Mouse (Mus musculus): ENCODE data around the gene Cacna1c. TPM values are rescaled to one million over a fixed set of nuclear protein-coding genes. Genes with fewer than 3 reads are reported as not detected.

Gene Cacna1c
- polyA plus RNA-seq, 1 experiment: not detected

- Histone ChIP-seq H3K27me3 (ENCODE audit: control insufficient read depth, insufficient read depth, insufficient read length) (no peaks in the 10 kb centered on the region), H3K36me3 (ENCODE audit: control insufficient read depth, insufficient read depth) (no peaks in the 10 kb centered on the region), H3ac (ENCODE audit: control insufficient read depth, insufficient read length) (no peak overlapping the region), H3K4me2 (ENCODE audit: low read depth) (no peak overlapping the region), H3K4me3 (no peak overlapping the region), H3K79me2 (ENCODE audit: control insufficient read depth, insufficient read depth) (no peaks in the 10 kb centered on the region)
- TF ChIP-seq CEBPB (IDR thresholded peaks at IDR 0.05; ENCODE audit: insufficient read depth, poor library complexity, severe bottlenecking): no peak
- TF ChIP-seq POLR2AphosphoS2 (IDR thresholded peaks at IDR 0.05; ENCODE audit: insufficient read length, low read depth): no peak
- no peak for TF ChIP-seq MYOD1 (IDR thresholded peaks at IDR 0.05; ENCODE audit: control insufficient read depth in 1 of 3, insufficient read length in 2 of 3, low read depth in 2 of 3)
- no peak for TF ChIP-seq SRF (IDR thresholded peaks at IDR 0.05; ENCODE audit: control insufficient read depth, insufficient read length, low read depth)
- no peak for TF ChIP-seq REST (IDR thresholded peaks at IDR 0.05; ENCODE audit: insufficient read depth, insufficient read length)
- TF ChIP-seq USF1 (IDR thresholded peaks at IDR 0.05; ENCODE audit: low read depth): no peak
- no peak for TF ChIP-seq TCF3 (IDR thresholded peaks at IDR 0.05; ENCODE audit: insufficient read length, low read depth)
- no peak for TF ChIP-seq TCF12 (IDR thresholded peaks at IDR 0.05; ENCODE audit: insufficient read depth, poor library complexity, severe bottlenecking)
- TF ChIP-seq E2F4 (IDR thresholded peaks at IDR 0.05; ENCODE audit: insufficient read depth): no peak
- TF ChIP-seq MAX (IDR thresholded peaks at IDR 0.05; ENCODE audit: low read depth): no peak
- no peak for TF ChIP-seq POLR2A (IDR thresholded peaks at IDR 0.05; ENCODE audit: insufficient read length, low read depth)
- TF ChIP-seq MYOG (IDR thresholded peaks at IDR 0.05; ENCODE audit: control insufficient read depth in 1 of 3, insufficient read depth in 1 of 3, insufficient read length in 2 of 3, low read depth in 2 of 3): no peak
Observed at GRCm38 (mm10) chr6:119018956-119019355, 177.3 kb downstream of the Cacna1c start.

- Histone ChIP-seq H3K79me2 (ENCODE audit: control insufficient read depth, insufficient read depth) (no peaks in the 10 kb centered on the region), H3K4me3 (no peak overlapping the region)
Observed at GRCm38 (mm10) chr6:119018256-119018655, 178.0 kb downstream of the Cacna1c start.

GRCm38 (mm10) chr6:119017498-119017897, 178.7 kb downstream of the Cacna1c start:
- Histone ChIP-seq H3ac (ENCODE audit: control insufficient read depth, insufficient read length) (no peak overlapping the region), H3K79me2 (ENCODE audit: control insufficient read depth, insufficient read depth) (no peaks in the 10 kb centered on the region), H3K4me2 (ENCODE audit: low read depth) (no peak overlapping the region), H3K4me3 (no peak overlapping the region), H3K27me3 (ENCODE audit: control insufficient read depth, insufficient read depth, insufficient read length) (no peaks in the 10 kb centered on the region), H3K36me3 (ENCODE audit: control insufficient read depth, insufficient read depth) (no peaks in the 10 kb centered on the region)
- TF ChIP-seq SRF (IDR thresholded peaks at IDR 0.05; ENCODE audit: control insufficient read depth, insufficient read length, low read depth): no peak
- no peak for TF ChIP-seq POLR2A (IDR thresholded peaks at IDR 0.05; ENCODE audit: insufficient read length, low read depth)
- TF ChIP-seq MYOG (IDR thresholded peaks at IDR 0.05; ENCODE audit: control insufficient read depth in 1 of 3, insufficient read depth in 1 of 3, insufficient read length in 2 of 3, low read depth in 2 of 3): no peak
- TF ChIP-seq POLR2AphosphoS2 (IDR thresholded peaks at IDR 0.05; ENCODE audit: insufficient read length, low read depth): no peak
- no peak for TF ChIP-seq MYOD1 (IDR thresholded peaks at IDR 0.05; ENCODE audit: control insufficient read depth in 1 of 3, insufficient read length in 2 of 3, low read depth in 2 of 3)
- no peak for TF ChIP-seq TCF12 (IDR thresholded peaks at IDR 0.05; ENCODE audit: insufficient read depth, poor library complexity, severe bottlenecking)
- TF ChIP-seq E2F4 (IDR thresholded peaks at IDR 0.05; ENCODE audit: insufficient read depth): no peak
- TF ChIP-seq USF1 (IDR thresholded peaks at IDR 0.05; ENCODE audit: low read depth): no peak
- TF ChIP-seq CEBPB (IDR thresholded peaks at IDR 0.05; ENCODE audit: insufficient read depth, poor library complexity, severe bottlenecking): no peak
- no peak for TF ChIP-seq MAX (IDR thresholded peaks at IDR 0.05; ENCODE audit: low read depth)
- no peak for TF ChIP-seq REST (IDR thresholded peaks at IDR 0.05; ENCODE audit: insufficient read depth, insufficient read length)
- TF ChIP-seq TCF3 (IDR thresholded peaks at IDR 0.05; ENCODE audit: insufficient read length, low read depth): no peak

More at GRCm38 (mm10) chr6:119018256-119018655, 178.0 kb downstream of the Cacna1c start:
- Histone ChIP-seq H3ac (ENCODE audit: control insufficient read depth, insufficient read length) (no peak overlapping the region), H3K27me3 (ENCODE audit: control insufficient read depth, insufficient read depth, insufficient read length) (no peaks in the 10 kb centered on the region), H3K4me2 (ENCODE audit: low read depth) (no peak overlapping the region), H3K36me3 (ENCODE audit: control insufficient read depth, insufficient read depth) (no peaks in the 10 kb centered on the region)
- TF ChIP-seq MAX (IDR thresholded peaks at IDR 0.05; ENCODE audit: low read depth) (no peak), TCF12 (IDR thresholded peaks at IDR 0.05; ENCODE audit: insufficient read depth, poor library complexity, severe bottlenecking) (no peak), POLR2A (IDR thresholded peaks at IDR 0.05; ENCODE audit: insufficient read length, low read depth) (no peak), E2F4 (IDR thresholded peaks at IDR 0.05; ENCODE audit: insufficient read depth) (no peak), MYOG (IDR thresholded peaks at IDR 0.05; ENCODE audit: control insufficient read depth in 1 of 3, insufficient read depth in 1 of 3, insufficient read length in 2 of 3, low read depth in 2 of 3) (no peak), REST (IDR thresholded peaks at IDR 0.05; ENCODE audit: insufficient read depth, insufficient read length) (no peak), POLR2AphosphoS2 (IDR thresholded peaks at IDR 0.05; ENCODE audit: insufficient read length, low read depth) (no peak), TCF3 (IDR thresholded peaks at IDR 0.05; ENCODE audit: insufficient read length, low read depth) (no peak), MYOD1 (IDR thresholded peaks at IDR 0.05; ENCODE audit: control insufficient read depth in 1 of 3, insufficient read length in 2 of 3, low read depth in 2 of 3) (no peak), SRF (IDR thresholded peaks at IDR 0.05; ENCODE audit: control insufficient read depth, insufficient read length, low read depth) (no peak), CEBPB (IDR thresholded peaks at IDR 0.05; ENCODE audit: insufficient read depth, poor library complexity, severe bottlenecking) (no peak), USF1 (IDR thresholded peaks at IDR 0.05; ENCODE audit: low read depth) (no peak)

- no peaks in the 10 kb centered on the region for H3K36me3 ChIP-seq (ENCODE audit: control insufficient read depth, insufficient read depth)
- TF ChIP-seq E2F4 (IDR thresholded peaks at IDR 0.05; ENCODE audit: insufficient read depth): no peak
- TF ChIP-seq POLR2A (IDR thresholded peaks at IDR 0.05; ENCODE audit: insufficient read length, low read depth): no peak
- no peak for TF ChIP-seq MAX (IDR thresholded peaks at IDR 0.05; ENCODE audit: low read depth)
- TF ChIP-seq SRF (IDR thresholded peaks at IDR 0.05; ENCODE audit: control insufficient read depth, insufficient read length, low read depth): no peak
- TF ChIP-seq POLR2AphosphoS2 (IDR thresholded peaks at IDR 0.05; ENCODE audit: insufficient read length, low read depth): no peak
- no peak for TF ChIP-seq MYOG (IDR thresholded peaks at IDR 0.05; ENCODE audit: control insufficient read depth in 1 of 3, insufficient read depth in 1 of 3, insufficient read length in 2 of 3, low read depth in 2 of 3)
- no peak for TF ChIP-seq TCF3 (IDR thresholded peaks at IDR 0.05; ENCODE audit: insufficient read length, low read depth)
- H3K4me3 ChIP-seq: no peak overlapping the region
- H3K4me2 ChIP-seq (ENCODE audit: low read depth): no peak overlapping the region
- no peaks in the 10 kb centered on the region for H3K27me3 ChIP-seq (ENCODE audit: control insufficient read depth, insufficient read depth, insufficient read length)
- no peaks in the 10 kb centered on the region for H3K79me2 ChIP-seq (ENCODE audit: control insufficient read depth, insufficient read depth)
- H3ac ChIP-seq (ENCODE audit: control insufficient read depth, insufficient read length): no peak overlapping the region
Observed at GRCm38 (mm10) chr6:119015346-119015745, 180.9 kb downstream of the Cacna1c start.

Measured in myocyte (in vitro differentiated cells).